Mouse (Mus musculus) forebrain, embryonic 10.5 days (tissue): ENCODE measurements around the gene Gm45837. TPM values are rescaled to one million over a fixed set of nuclear protein-coding genes. Genes with fewer than 3 reads are reported as not detected.

Experiments
- DNase-seq: peaks from one replicate; pipeline ENCODE4 v3.0.0-alpha.2; 2017; ENCODE audit warnings: low spot score; ENCODE audit errors: extremely low spot score
- H3K27ac ChIP-seq: fragments of 300-500 bp; sonication (generic); 2 replicates; pipeline ENCODE4 v1.5.1; 2016; ENCODE audit warnings: mild to moderate bottlenecking
- H3K27me3 ChIP-seq: fragments of 300-500 bp; sonication (generic); 2 replicates; pipeline ENCODE4 v1.6.1; 2016; ENCODE audit warnings: mild to moderate bottlenecking; ENCODE audit not compliant: poor library complexity, severe bottlenecking
- H3K36me3 ChIP-seq: fragments of 300-500 bp; sonication (generic); replicated peaks from 2 replicates; pipeline ENCODE4 v1.6.1; 2016; ENCODE audit warnings: mild to moderate bottlenecking, moderate library complexity
- H3K4me1 ChIP-seq: fragments of 300-500 bp; sonication (generic); 2 replicates; pipeline ENCODE4 v1.6.1; 2016
- H3K4me3 ChIP-seq: fragments of 300-500 bp; sonication (generic); 2 replicates; pipeline ENCODE4 v1.5.1; 2016; ENCODE audit warnings: mild to moderate bottlenecking, moderate library complexity
- H3K9me3 ChIP-seq: fragments of 300-500 bp; sonication (generic); 2 replicates; pipeline ENCODE4 v1.6.1; 2016; ENCODE audit warnings: mild to moderate bottlenecking, moderate library complexity
- WGBS: fragments of 180-500 bp; shearing (Covaris S2); methylation state at CpG from one replicate; pipeline ENCODE4 v1.1.7; 2016; 5-methylcytosine and 5-hydroxymethylcytosine counted together
- polyA plus RNA-seq: library from polyadenylated mRNA; unstranded; fragments of >200 nt; fragmentation: Nextera tagmentation; extraction: Ambion mirVana; gene quantifications from 2 replicates; pipeline ENCODE4 v1.2.1, GENCODE M21; 2016

The Gm45837 gene
- polyA plus RNA-seq, 1 experiment from 2014 or later: not detected

GRCm38 (mm10) chr7:101478099-101478498, 67.4 kb downstream of the Gm45837 start:
- Histone ChIP-seq H3K27me3 (no peaks in the 10 kb centered on the region), H3K36me3 (no peaks in the 10 kb centered on the region), H3K4me3 (no peak overlapping the region), H3K27ac (no peak overlapping the region), H3K4me1 (peaks cover 7% of the 10 kb centered on the region), H3K9me3 (no peaks in the 10 kb centered on the region)
- WGBS: 81% methylated on average over 5 of the region's 5 CpGs
- no peak for DNase-seq

- 81% methylated on average over 4 of the region's 4 CpGs for WGBS
- Histone ChIP-seq H3K36me3 (no peaks in the 10 kb centered on the region), H3K27me3 (no peaks in the 10 kb centered on the region), H3K4me1 (peaks cover 11% of the 10 kb centered on the region), H3K4me3 (no peak overlapping the region), H3K27ac (no peak overlapping the region), H3K9me3 (no peaks in the 10 kb centered on the region)
- no peak for DNase-seq
These were observed 69.2 kb downstream of the Gm45837 start for GRCm38 (mm10) chr7:101479841-101480240.

- no peak overlapping the region for H3K27ac ChIP-seq
- H3K4me1 ChIP-seq: peaks cover 11% of the 10 kb centered on the region
- no peaks in the 10 kb centered on the region for H3K36me3 ChIP-seq
- no peak for DNase-seq
- 67% methylated on average over 6 of the region's 6 CpGs for WGBS
- no peaks in the 10 kb centered on the region for H3K27me3 ChIP-seq
- no peaks in the 10 kb centered on the region for H3K9me3 ChIP-seq
- no peak overlapping the region for H3K4me3 ChIP-seq
These were observed 70.0 kb downstream of the Gm45837 start for GRCm38 (mm10) chr7:101480671-101481070.

GRCm38 (mm10) chr7:101481872-101482498, 71.3 kb downstream of the Gm45837 start:
- Histone ChIP-seq H3K36me3 (no peaks in the 10 kb centered on the region), H3K4me1 (peaks cover 11% of the 10 kb centered on the region), H3K9me3 (no peaks in the 10 kb centered on the region), H3K4me3 (no peak overlapping the region), H3K27me3 (no peaks in the 10 kb centered on the region), H3K27ac (no peak overlapping the region)
- DNase-seq: no peak
- 74% methylated on average over 8 of the region's 8 CpGs for WGBS

GRCm38 (mm10) chr7:101482499-101483081, 71.9 kb downstream of the Gm45837 start:
- no peaks in the 10 kb centered on the region for H3K27me3 ChIP-seq
- H3K4me1 ChIP-seq: peaks cover 11% of the 10 kb centered on the region
- H3K27ac ChIP-seq: no peak overlapping the region
- no peak for DNase-seq
- no peak overlapping the region for H3K4me3 ChIP-seq
- no peaks in the 10 kb centered on the region for H3K9me3 ChIP-seq
- 81% methylated on average over 9 of the region's 9 CpGs for WGBS
- H3K36me3 ChIP-seq: no peaks in the 10 kb centered on the region

- Histone ChIP-seq H3K27me3 (no peaks in the 10 kb centered on the region), H3K9me3 (no peaks in the 10 kb centered on the region), H3K27ac (no peak overlapping the region), H3K4me1 (peaks cover 11% of the 10 kb centered on the region), H3K36me3 (no peaks in the 10 kb centered on the region), H3K4me3 (no peak overlapping the region)
- WGBS: 76% methylated on average over 9 of the region's 9 CpGs
- no peak for DNase-seq
These were observed 72.9 kb downstream of the Gm45837 start for GRCm38 (mm10) chr7:101483498-101484115.

GRCm38 (mm10) chr7:101487102-101487501, 76.4 kb downstream of the Gm45837 start:
- Histone ChIP-seq H3K27ac (no peak overlapping the region), H3K4me1 (0 out of 2 replicates have a peak, but pooled peaks cover 4% of the 10 kb centered on the region), H3K27me3 (no peaks in the 10 kb centered on the region), H3K36me3 (no peaks in the 10 kb centered on the region), H3K4me3 (no peak overlapping the region), H3K9me3 (no peaks in the 10 kb centered on the region)
- DNase-seq: no peak
- 86% methylated on average over 5 of the region's 5 CpGs for WGBS

- WGBS: 71% methylated on average over 4 of the region's 4 CpGs
- no peak overlapping the region for H3K27ac ChIP-seq
- H3K9me3 ChIP-seq: no peaks in the 10 kb centered on the region
- no peaks in the 10 kb centered on the region for H3K27me3 ChIP-seq
- H3K4me1 ChIP-seq: no peaks in the 10 kb centered on the region
- DNase-seq: no peak
- no peak overlapping the region for H3K4me3 ChIP-seq
- no peaks in the 10 kb centered on the region for H3K36me3 ChIP-seq
These were observed 80.3 kb downstream of the Gm45837 start for GRCm38 (mm10) chr7:101490952-101491351.

- Histone ChIP-seq H3K4me3 (no peak overlapping the region), H3K27ac (no peak overlapping the region)
- WGBS: 94% methylated on average over 3 of the region's 3 CpGs
These were observed 87.7 kb downstream of the Gm45837 start for GRCm38 (mm10) chr7:101498385-101498784.

GRCm38 (mm10) chr7:101499251-101499650, 88.6 kb downstream of the Gm45837 start:
- 58% methylated on average over 10 of the region's 10 CpGs for WGBS
- Histone ChIP-seq H3K36me3 (no peaks in the 10 kb centered on the region), H3K9me3 (peaks cover 4% of the 10 kb centered on the region), H3K4me1 (peaks cover 34% of the 10 kb centered on the region), H3K27ac (no peak overlapping the region), H3K27me3 (peaks cover 58% of the 10 kb centered on the region), H3K4me3 (no peak overlapping the region)
- no peak for DNase-seq

More at GRCm38 (mm10) chr7:101498385-101498784, 87.7 kb downstream of the Gm45837 start:
- DNase-seq: no peak
- Histone ChIP-seq H3K4me1 (peaks cover 25% of the 10 kb centered on the region), H3K9me3 (peaks cover 4% of the 10 kb centered on the region), H3K27me3 (peaks cover 50% of the 10 kb centered on the region), H3K36me3 (no peaks in the 10 kb centered on the region)

GRCm38 (mm10) chr7:101499701-101500100, 89.0 kb downstream of the Gm45837 start:
- WGBS: 78% methylated on average over 9 of the region's 9 CpGs
- Histone ChIP-seq H3K27ac (no peak overlapping the region), H3K4me1 (peaks cover 38% of the 10 kb centered on the region), H3K36me3 (no peaks in the 10 kb centered on the region), H3K27me3 (peaks cover 63% of the 10 kb centered on the region), H3K9me3 (peaks cover 4% of the 10 kb centered on the region), H3K4me3 (no peak overlapping the region)
- DNase-seq: no peak

- WGBS: 87% methylated on average over 5 of the region's 6 CpGs
These were observed 90.5 kb downstream of the Gm45837 start for GRCm38 (mm10) chr7:101501236-101501635.

GRCm38 (mm10) chr7:101501675-101502074, 91.0 kb downstream of the Gm45837 start:
- 75% methylated on average over 6 of the region's 6 CpGs for WGBS
- no peaks in the 10 kb centered on the region for H3K36me3 ChIP-seq
- peaks cover 4% of the 10 kb centered on the region for H3K9me3 ChIP-seq
- H3K4me3 ChIP-seq: no peak overlapping the region
- H3K27ac ChIP-seq: no peak overlapping the region
- peaks cover 35% of the 10 kb centered on the region for H3K4me1 ChIP-seq
- DNase-seq: no peak
- peaks cover 72% of the 10 kb centered on the region for H3K27me3 ChIP-seq

More at GRCm38 (mm10) chr7:101501236-101501635, 90.5 kb downstream of the Gm45837 start:
- no peaks in the 10 kb centered on the region for H3K36me3 ChIP-seq
- H3K27ac ChIP-seq: no peak overlapping the region
- H3K4me1 ChIP-seq: peaks cover 40% of the 10 kb centered on the region
- H3K9me3 ChIP-seq: peaks cover 4% of the 10 kb centered on the region
- no peak for DNase-seq
- peaks cover 76% of the 10 kb centered on the region for H3K27me3 ChIP-seq
- no peak overlapping the region for H3K4me3 ChIP-seq
